Mouse (Mus musculus) megakaryocyte, embryonic 14.5 days (primary cell): Measurements from ENCODE around the gene Mrpl10.

Experiments
- FLI1 ChIP-seq: IDR thresholded peaks from 2 replicates; pipeline ENCODE4 v1.6.1; 2012; ENCODE audit warnings: low read length, inconsistent platforms, mixed read lengths
- GATA1 ChIP-seq: IDR thresholded peaks from 3 replicates; pipeline ENCODE4 v1.6.1; 2012; ENCODE audit warnings: mixed read lengths, low read length, inconsistent platforms, borderline replicate concordance

- TF ChIP-seq GATA1, result no peak
- TF ChIP-seq FLI1, result no peak
These were observed 32.1 kb upstream of the Mrpl10 start for GRCm38 (mm10) chr11:97009198-97009790.
